Mouse (Mus musculus) liver, adult 2 months (tissue): Measurements from ENCODE around the gene Prkca. TPM values are rescaled to one million over a fixed set of nuclear protein-coding genes. Genes with fewer than 3 reads are reported as not detected.
A peak's percentile ranks its signal among the peaks of the same experiment; 100 is the strongest.

Experiments
- DNase-seq: peaks from one replicate; pipeline ENCODE4 v3.0.0-alpha.2; 2011; ENCODE audit warnings: low read depth, low spot score; ENCODE audit errors: extremely low read depth
- H3K27ac ChIP-seq: fragments of 200-500 bp; replicated peaks from 2 replicates; pipeline ENCODE4 v1.5.1; 2012; ENCODE audit warnings: low read depth, mild to moderate bottlenecking, control low read depth, inconsistent platforms, low read length; ENCODE audit not compliant: insufficient read depth
- H3K27me3 ChIP-seq: fragments of 200-500 bp; 2 replicates; pipeline ENCODE4 v1.6.1; 2012; ENCODE audit warnings: mild to moderate bottlenecking, moderate library complexity, low read length, inconsistent platforms; ENCODE audit not compliant: control insufficient read depth, insufficient read depth
- H3K36me3 ChIP-seq: fragments of 200-500 bp; 2 replicates; pipeline ENCODE4 v1.6.1; 2012; ENCODE audit warnings: low read length, inconsistent platforms; ENCODE audit not compliant: control insufficient read depth, insufficient read depth
- H3K4me1 ChIP-seq: fragments of 200-500 bp; 2 replicates; pipeline ENCODE4 v1.6.1; 2011; ENCODE audit warnings: low read length; ENCODE audit not compliant: control insufficient read depth, insufficient read depth
- H3K4me3 ChIP-seq: fragments of 200-500 bp; 2 replicates; pipeline ENCODE4 v1.5.1; 2011; ENCODE audit warnings: low read depth, mild to moderate bottlenecking, control low read depth, low read length, moderate library complexity; ENCODE audit not compliant: insufficient read depth
- H3K79me2 ChIP-seq: fragments of 200-500 bp; 2 replicates; pipeline ENCODE4 v1.6.1; 2012; ENCODE audit warnings: inconsistent platforms, mild to moderate bottlenecking, low read length, moderate library complexity; ENCODE audit not compliant: control insufficient read depth, insufficient read depth
- H3K9ac ChIP-seq: fragments of 200-500 bp; 2 replicates; pipeline ENCODE4 v1.6.1; 2012; ENCODE audit warnings: low read depth, mild to moderate bottlenecking, control low read depth, inconsistent platforms, low read length
- CTCF ChIP-seq: fragments of 200-500 bp; IDR thresholded peaks from 2 replicates; pipeline ENCODE4 v1.5.1; 2011; ENCODE audit warnings: low read depth, low read length, control low read depth
- POLR2A ChIP-seq: fragments of 200-500 bp; IDR thresholded peaks from 2 replicates; pipeline ENCODE4 v1.6.1; 2011; ENCODE audit warnings: low read length, control low read depth; ENCODE audit not compliant: insufficient read depth; ENCODE audit errors: extremely low read depth
- WGBS: fragments of 180-500 bp; shearing (Covaris S2); methylation state at CpG from one replicate; pipeline ENCODE4 v1.1.7; 2018; 5-methylcytosine and 5-hydroxymethylcytosine counted together
- polyA plus RNA-seq: library from polyadenylated mRNA; depleted of rRNA; stranded (reverse); fragments of >200 nt; gene quantifications from 2 replicates; pipeline ENCODE4 v1.2.3, GENCODE M21; 2012
- total RNA-seq: library from RNA; depleted of rRNA; stranded (reverse); fragments of >200 nt; gene quantifications from 2 replicates; pipeline ENCODE4 v1.2.3, GENCODE M21; 2014

The Prkca gene
- total and polyA plus RNA-seq, 2 experiments = 2.8 to 4.3 TPM

DNA sequence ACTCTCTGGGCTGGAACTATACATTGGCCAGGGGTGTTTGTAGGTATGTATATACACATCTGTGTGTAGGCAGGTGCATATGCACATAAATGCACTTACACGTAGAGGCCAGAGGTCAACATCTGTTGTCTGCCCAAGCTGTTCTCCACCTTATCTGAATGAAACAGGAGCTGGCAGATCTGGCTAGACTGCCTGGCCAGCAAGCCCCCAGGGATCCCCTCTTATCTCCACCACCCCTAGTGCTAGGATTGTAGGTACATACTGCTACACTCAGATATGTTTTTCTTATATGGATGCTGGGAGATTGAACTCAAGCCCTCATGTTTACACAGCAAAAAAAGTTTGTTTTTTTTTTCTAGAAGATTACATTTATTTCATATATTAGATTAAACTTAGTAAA, 79.9 kb downstream of the Prkca start:
- Histone ChIP-seq H3K27ac (no peak overlapping the region), H3K9ac (no peak overlapping the region), H3K27me3 (no peaks in the 10 kb centered on the region), H3K79me2 (0 out of 2 replicates have a peak, but pooled peaks cover 4% of the 10 kb centered on the region), H3K4me3 (no peak overlapping the region), H3K36me3 (no peaks in the 10 kb centered on the region), H3K4me1 (peaks cover 2% of the 10 kb centered on the region)
- TF ChIP-seq CTCF (no peak), POLR2A (no peak)
- DNase-seq = no peak
- WGBS = 93% methylated on average over 1 of the region's 1 CpGs

- no peaks in the 10 kb centered on the region for H3K36me3 ChIP-seq
- no peak for TF ChIP-seq POLR2A
- TF ChIP-seq CTCF = no peak
- 84% methylated on average over 3 of the region's 3 CpGs for WGBS
- peaks cover 5% of the 10 kb centered on the region for H3K4me1 ChIP-seq
- no peak overlapping the region for H3K4me3 ChIP-seq
- H3K27ac ChIP-seq = no peak overlapping the region
- no peaks in the 10 kb centered on the region for H3K27me3 ChIP-seq
- no peak overlapping the region for H3K9ac ChIP-seq
- no peak for DNase-seq
- 0 out of 2 replicates have a peak, but pooled peaks cover 2% of the 10 kb centered on the region for H3K79me2 ChIP-seq
Observed at GRCm38 (mm10) chr11:108263406-108263805, 80.3 kb downstream of the Prkca start.

DNA sequence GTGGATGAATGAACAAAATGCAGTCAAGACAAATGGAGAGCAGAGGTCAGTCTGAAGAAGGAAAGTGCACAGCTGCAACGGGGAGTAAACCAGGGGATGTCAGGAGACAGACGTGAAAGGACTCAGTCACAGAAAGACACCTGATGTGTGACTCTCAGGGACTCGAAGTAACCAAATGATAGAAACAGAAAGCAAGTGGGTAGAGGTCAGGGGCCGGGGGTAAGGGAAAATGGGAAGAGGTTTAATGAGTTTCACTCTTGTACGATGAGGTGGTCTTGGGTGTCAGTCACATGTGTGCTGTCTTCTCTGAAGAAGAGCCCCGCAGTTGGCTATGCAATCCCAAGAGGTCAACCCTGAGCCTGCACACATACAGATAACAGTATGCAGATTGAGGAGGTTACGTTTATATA, 82.0 kb downstream of the Prkca start:
- H3K9ac ChIP-seq = no peak overlapping the region
- no peaks in the 10 kb centered on the region for H3K27me3 ChIP-seq
- peaks cover 8% of the 10 kb centered on the region for H3K4me1 ChIP-seq
- H3K27ac ChIP-seq = no peak overlapping the region
- TF ChIP-seq POLR2A (no peak), CTCF (no peak)
- H3K36me3 ChIP-seq = no peaks in the 10 kb centered on the region
- no peak overlapping the region for H3K4me3 ChIP-seq
- no peak for DNase-seq
- 0 out of 2 replicates have a peak, but pooled peaks cover 4% of the 10 kb centered on the region for H3K79me2 ChIP-seq
- 84% methylated on average over 7 of the region's 7 CpGs for WGBS

DNA sequence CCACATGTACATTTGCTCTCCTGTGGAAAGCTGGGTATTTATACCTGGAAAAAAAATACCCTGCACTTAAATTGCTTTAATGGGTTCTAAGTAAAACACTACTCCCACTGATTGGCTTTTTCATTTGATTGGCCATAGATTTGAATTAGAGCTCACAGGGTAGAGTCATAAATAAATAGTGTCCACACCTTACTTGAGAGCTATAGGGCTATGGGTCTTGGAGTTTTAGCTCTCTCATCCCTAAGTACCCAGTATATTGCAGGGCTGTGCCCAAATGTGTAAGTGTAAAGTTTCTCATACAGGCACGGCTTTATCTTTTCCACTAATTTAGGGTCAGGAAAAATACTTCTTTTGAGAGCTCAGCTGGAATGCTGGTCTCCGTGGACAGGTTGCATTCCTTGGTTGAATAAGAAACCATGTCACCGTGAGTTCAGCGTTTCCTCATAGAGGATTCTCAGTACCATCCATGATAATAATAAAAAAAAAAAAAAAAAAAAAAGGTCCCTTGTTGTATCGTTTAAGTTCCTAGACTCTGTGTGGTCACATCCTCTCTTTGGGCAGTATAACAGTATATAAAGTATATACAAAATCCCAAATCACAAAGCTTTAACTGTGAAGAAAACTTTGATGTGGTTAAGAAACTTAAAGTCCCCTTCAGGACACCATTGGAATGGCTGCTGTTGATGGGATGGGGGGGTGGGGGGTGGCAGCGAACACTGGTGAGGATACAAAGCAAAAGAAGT, 82.8 kb downstream of the Prkca start:
- DNase-seq = no peak
- TF ChIP-seq POLR2A (no peak), CTCF (no peak)
- Histone ChIP-seq H3K4me3 (no peak overlapping the region), H3K27ac (no peak overlapping the region), H3K36me3 (no peaks in the 10 kb centered on the region), H3K9ac (no peak overlapping the region), H3K27me3 (no peaks in the 10 kb centered on the region), H3K4me1 (peaks cover 8% of the 10 kb centered on the region), H3K79me2 (0 out of 2 replicates have a peak, but pooled peaks cover 4% of the 10 kb centered on the region)
- 92% methylated on average over 6 of the region's 6 CpGs for WGBS

- DNase-seq = no peak
- Histone ChIP-seq H3K9ac (no peak overlapping the region), H3K27me3 (no peaks in the 10 kb centered on the region), H3K4me3 (no peak overlapping the region), H3K27ac (no peak overlapping the region), H3K4me1 (peaks cover 12% of the 10 kb centered on the region), H3K79me2 (0 out of 2 replicates have a peak, but pooled peaks cover 4% of the 10 kb centered on the region), H3K36me3 (no peaks in the 10 kb centered on the region)
- WGBS = 34% methylated on average over 4 of the region's 4 CpGs
- no peak for TF ChIP-seq CTCF
- TF ChIP-seq POLR2A = no peak
Observed at GRCm38 (mm10) chr11:108259391-108259790, 84.3 kb downstream of the Prkca start.

DNA sequence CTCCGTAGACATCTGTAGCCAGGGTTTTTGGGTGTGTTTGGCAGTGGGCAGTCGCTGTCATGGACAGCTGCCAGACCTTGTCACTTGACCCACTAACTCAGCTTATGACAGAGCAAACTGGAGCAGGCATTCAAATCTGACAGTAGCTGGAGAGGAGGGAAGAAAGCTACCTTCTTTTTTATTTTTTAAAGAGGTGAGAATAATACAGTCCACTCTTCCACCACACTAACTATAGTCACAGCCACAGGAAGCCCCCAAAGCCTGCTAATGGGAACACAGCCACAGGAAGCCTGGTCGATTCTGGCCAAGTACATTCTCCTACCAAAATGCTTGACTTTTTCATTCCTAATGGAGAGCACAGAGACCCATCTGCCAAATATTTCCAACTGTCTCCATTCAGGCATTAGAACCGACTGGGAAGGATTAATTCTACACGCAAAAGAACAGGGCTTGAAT, 84.9 kb downstream of the Prkca start:
- Histone ChIP-seq H3K36me3 (no peaks in the 10 kb centered on the region), H3K4me1 (peaks cover 15% of the 10 kb centered on the region), H3K79me2 (0 out of 2 replicates have a peak, but pooled peaks cover 4% of the 10 kb centered on the region), H3K27ac (no peak overlapping the region), H3K4me3 (no peak overlapping the region), H3K27me3 (no peaks in the 10 kb centered on the region), H3K9ac (no peak overlapping the region)
- WGBS = 36% methylated on average over 5 of the region's 5 CpGs
- DNase-seq = peak; percentile 78
- TF ChIP-seq POLR2A (no peak), CTCF (no peak)
